Mouse (Mus musculus) forebrain, embryonic 10.5 days (tissue): Measurements from ENCODE around the gene Gpkow. TPM values are rescaled to one million over a fixed set of nuclear protein-coding genes. Genes with fewer than 3 reads are reported as not detected.

Experiments
- DNase-seq: peaks from one replicate; pipeline ENCODE4 v3.0.0-alpha.2; 2017; ENCODE audit warnings: low spot score; ENCODE audit errors: extremely low spot score
- H3K27ac ChIP-seq: fragments of 300-500 bp; sonication (generic); 2 replicates; pipeline ENCODE4 v1.5.1; 2016; ENCODE audit warnings: mild to moderate bottlenecking
- H3K27me3 ChIP-seq: fragments of 300-500 bp; sonication (generic); 2 replicates; pipeline ENCODE4 v1.6.1; 2016; ENCODE audit warnings: mild to moderate bottlenecking; ENCODE audit not compliant: poor library complexity, severe bottlenecking
- H3K36me3 ChIP-seq: fragments of 300-500 bp; sonication (generic); replicated peaks from 2 replicates; pipeline ENCODE4 v1.6.1; 2016; ENCODE audit warnings: mild to moderate bottlenecking, moderate library complexity
- H3K4me1 ChIP-seq: fragments of 300-500 bp; sonication (generic); 2 replicates; pipeline ENCODE4 v1.6.1; 2016
- H3K4me3 ChIP-seq: fragments of 300-500 bp; sonication (generic); 2 replicates; pipeline ENCODE4 v1.5.1; 2016; ENCODE audit warnings: mild to moderate bottlenecking, moderate library complexity
- H3K9me3 ChIP-seq: fragments of 300-500 bp; sonication (generic); 2 replicates; pipeline ENCODE4 v1.6.1; 2016; ENCODE audit warnings: mild to moderate bottlenecking, moderate library complexity
- WGBS: fragments of 180-500 bp; shearing (Covaris S2); methylation state at CpG from one replicate; pipeline ENCODE4 v1.1.7; 2016; 5-methylcytosine and 5-hydroxymethylcytosine counted together
- polyA plus RNA-seq: library from polyadenylated mRNA; unstranded; fragments of >200 nt; fragmentation: Nextera tagmentation; extraction: Ambion mirVana; gene quantifications from 2 replicates; pipeline ENCODE4 v1.2.1, GENCODE M21; 2016

Gene Gpkow
- polyA plus RNA-seq = 44.4 and 46.1 TPM in 2 replicates

GRCm38 (mm10) chrX:7696954-7697381 lies at the start of gene Gpkow:
Gene Gpkow, plus strand, starts transcription at chrX:7697131.
- DNase-seq = peak; percentile 78
- Histone ChIP-seq H3K9me3 (no peaks in the 10 kb centered on the region), H3K36me3 (peaks cover 36% of the 10 kb centered on the region), H3K4me3 (peak within 1 kb of the TSS; percentile 65), H3K27ac (peak within 1 kb of the TSS; percentile 84), H3K4me1 (0 out of 2 replicates have a peak, but pooled peaks cover 4% of the 10 kb centered on the region), H3K27me3 (no peaks in the 10 kb centered on the region)
- WGBS = 9% methylated on average over 33 of the region's 33 CpGs

GRCm38 (mm10) chrX:7648671-7649304 lies 48.1 kb upstream of the Gpkow start:
- WGBS = 11% methylated on average over 25 of the region's 25 CpGs
- H3K27me3 ChIP-seq = no peaks in the 10 kb centered on the region
- peak; percentile 75 for DNase-seq
- peaks cover 4% of the 10 kb centered on the region; the same call in 1 of the 2 replicates for H3K4me1 ChIP-seq
- peak overlapping the region; percentile 57 for H3K4me3 ChIP-seq
- H3K27ac ChIP-seq = peak overlapping the region; percentile 88
- no peaks in the 10 kb centered on the region; the same call in 1 of the 2 replicates for H3K9me3 ChIP-seq
- no peaks in the 10 kb centered on the region for H3K36me3 ChIP-seq

- Histone ChIP-seq H3K27me3 (no peaks in the 10 kb centered on the region), H3K27ac (peak within 1 kb of the TSS; percentile 81), H3K4me3 (peak within 1 kb of the TSS; percentile 51), H3K4me1 (peaks cover 25% of the 10 kb centered on the region), H3K36me3 (no peaks in the 10 kb centered on the region), H3K9me3 (peaks cover 2% of the 10 kb centered on the region; the same call in 1 of the 2 replicates)
- 24% methylated on average over 26 of the region's 26 CpGs for WGBS
- no peak for DNase-seq
Observed at GRCm38 (mm10) chrX:7657221-7657639, 39.7 kb upstream of the Gpkow start, which contains the start of gene Prickle3. Gene Prickle3, plus strand, starts transcription at chrX:7657260.

GRCm38 (mm10) chrX:7658031-7658784 lies 38.7 kb upstream of the Gpkow start:
- H3K4me1 ChIP-seq = peaks cover 25% of the 10 kb centered on the region
- WGBS = 24% methylated on average over 15 of the region's 15 CpGs
- peak overlapping the region; percentile 51 for H3K4me3 ChIP-seq
- peak; percentile 39 for DNase-seq
- peaks cover 2% of the 10 kb centered on the region; the same call in 1 of the 2 replicates for H3K9me3 ChIP-seq
- H3K27me3 ChIP-seq = no peaks in the 10 kb centered on the region
- H3K36me3 ChIP-seq = no peaks in the 10 kb centered on the region
- peak overlapping the region; percentile 81 for H3K27ac ChIP-seq

- WGBS = 57% methylated on average over 11 of the region's 11 CpGs
- H3K4me3 ChIP-seq = peak overlapping the region; percentile 51
- H3K9me3 ChIP-seq = peaks cover 2% of the 10 kb centered on the region; the same call in 1 of the 2 replicates
- peaks cover 25% of the 10 kb centered on the region for H3K4me1 ChIP-seq
- no peaks in the 10 kb centered on the region for H3K36me3 ChIP-seq
- DNase-seq = no peak
- H3K27me3 ChIP-seq = no peaks in the 10 kb centered on the region
- peak overlapping the region; percentile 81 for H3K27ac ChIP-seq
Observed at GRCm38 (mm10) chrX:7658785-7659589, 37.9 kb upstream of the Gpkow start.

- WGBS = 86% methylated on average over 4 of the region's 4 CpGs
- H3K36me3 ChIP-seq = no peaks in the 10 kb centered on the region
- no peak for DNase-seq
- no peak overlapping the region for H3K27ac ChIP-seq
- no peak overlapping the region for H3K4me3 ChIP-seq
- H3K27me3 ChIP-seq = no peaks in the 10 kb centered on the region
- H3K9me3 ChIP-seq = peaks cover 3% of the 10 kb centered on the region; the same call in 1 of the 2 replicates
- H3K4me1 ChIP-seq = peaks cover 25% of the 10 kb centered on the region
Observed at GRCm38 (mm10) chrX:7661086-7661485, 35.8 kb upstream of the Gpkow start.

- DNase-seq = no peak
- Histone ChIP-seq H3K36me3 (peaks cover 11% of the 10 kb centered on the region), H3K27ac (no peak overlapping the region), H3K4me1 (peaks cover 14% of the 10 kb centered on the region), H3K9me3 (0 out of 2 replicates have a peak, but pooled peaks cover 6% of the 10 kb centered on the region), H3K4me3 (no peak overlapping the region), H3K27me3 (no peaks in the 10 kb centered on the region)
- WGBS = 90% methylated on average over 3 of the region's 3 CpGs
Observed at GRCm38 (mm10) chrX:7662936-7663335, 34.0 kb upstream of the Gpkow start.

- H3K36me3 ChIP-seq = peaks cover 18% of the 10 kb centered on the region
- DNase-seq = no peak
- H3K4me3 ChIP-seq = no peak overlapping the region
- H3K27ac ChIP-seq = no peak overlapping the region
- no peaks in the 10 kb centered on the region for H3K4me1 ChIP-seq
- 0 out of 2 replicates have a peak, but pooled peaks cover 6% of the 10 kb centered on the region for H3K9me3 ChIP-seq
- 91% methylated on average over 11 of the region's 11 CpGs for WGBS
- no peaks in the 10 kb centered on the region for H3K27me3 ChIP-seq
Observed at GRCm38 (mm10) chrX:7664791-7665190, 32.1 kb upstream of the Gpkow start.

GRCm38 (mm10) chrX:7665739-7666502 lies 31.0 kb upstream of the Gpkow start:
- Histone ChIP-seq H3K27me3 (no peaks in the 10 kb centered on the region), H3K4me3 (no peak overlapping the region), H3K27ac (no peak overlapping the region), H3K9me3 (0 out of 2 replicates have a peak, but pooled peaks cover 6% of the 10 kb centered on the region), H3K36me3 (peaks cover 18% of the 10 kb centered on the region), H3K4me1 (peaks cover 7% of the 10 kb centered on the region; the same call in 1 of the 2 replicates)
- no peak for DNase-seq
- 82% methylated on average over 21 of the region's 21 CpGs for WGBS

- Histone ChIP-seq H3K4me1 (peaks cover 16% of the 10 kb centered on the region), H3K27ac (peak overlapping the region; percentile 83), H3K4me3 (peak overlapping the region; percentile 57), H3K27me3 (peaks cover 8% of the 10 kb centered on the region), H3K9me3 (0 out of 2 replicates have a peak, but pooled peaks cover 4% of the 10 kb centered on the region), H3K36me3 (peaks cover 18% of the 10 kb centered on the region)
- DNase-seq = no peak
- 19% methylated on average over 18 of the region's 19 CpGs for WGBS
Observed at GRCm38 (mm10) chrX:7670390-7670881, 26.5 kb upstream of the Gpkow start.

- H3K9me3 ChIP-seq = peaks cover 3% of the 10 kb centered on the region; the same call in 1 of the 2 replicates
- peaks cover 16% of the 10 kb centered on the region for H3K4me1 ChIP-seq
- 16% methylated on average over 36 of the region's 36 CpGs for WGBS
- peak within 1 kb of the TSS; percentile 57 for H3K4me3 ChIP-seq
- H3K27me3 ChIP-seq = peaks cover 12% of the 10 kb centered on the region
- peaks cover 18% of the 10 kb centered on the region for H3K36me3 ChIP-seq
- H3K27ac ChIP-seq = peak within 1 kb of the TSS; percentile 83
- DNase-seq = no peak
Observed at GRCm38 (mm10) chrX:7670921-7671623, 25.9 kb upstream of the Gpkow start, which contains the start of gene Plp2. Gene Plp2, minus strand, starts transcription at chrX:7671390.
